Mouse (Mus musculus): ENCODE results near the gene Cyth1. TPM values are rescaled to one million over a fixed set of nuclear protein-coding genes. Genes with fewer than 3 reads are reported as not detected.
A peak's percentile ranks its signal among the peaks of the same experiment; 100 is the strongest.

The Cyth1 gene
- polyA plus RNA-seq, 1 experiment from 2014 or later, result 19.5 TPM

DNA sequence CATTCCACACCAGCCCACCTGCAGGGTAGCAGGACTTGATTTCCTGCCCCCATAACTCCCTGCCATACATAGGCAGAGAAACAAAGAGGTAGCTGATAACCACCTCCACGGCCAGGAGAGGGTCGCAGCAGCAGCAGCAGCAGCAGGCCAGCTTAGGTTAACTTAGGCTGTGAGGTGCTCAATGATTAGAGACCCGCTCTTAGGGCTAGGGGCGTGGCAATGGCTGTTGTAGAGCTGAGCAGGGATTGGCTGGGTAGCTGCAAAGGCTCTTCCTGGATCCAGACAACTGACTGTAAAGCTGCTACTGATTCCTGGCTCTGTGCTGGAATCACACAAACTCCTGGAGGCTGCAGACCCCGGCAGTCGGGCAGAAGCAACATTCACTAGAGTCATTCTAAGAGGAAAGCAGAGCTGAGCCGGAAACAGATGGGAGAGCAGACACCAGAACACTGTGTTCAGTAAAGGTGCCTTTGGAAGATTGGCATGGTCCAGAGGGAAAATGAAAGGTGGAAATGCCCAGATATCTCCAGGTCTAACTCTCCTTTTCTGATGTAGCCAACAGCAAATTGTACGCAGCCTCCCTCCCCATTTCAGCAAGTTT is 39.6 kb downstream of the Cyth1 start:
- 0 out of 2 replicates have a peak overlapping the region, but pooled peaks have one; percentile 3 for H3K4me2 ChIP-seq (replicated peaks)

DNA sequence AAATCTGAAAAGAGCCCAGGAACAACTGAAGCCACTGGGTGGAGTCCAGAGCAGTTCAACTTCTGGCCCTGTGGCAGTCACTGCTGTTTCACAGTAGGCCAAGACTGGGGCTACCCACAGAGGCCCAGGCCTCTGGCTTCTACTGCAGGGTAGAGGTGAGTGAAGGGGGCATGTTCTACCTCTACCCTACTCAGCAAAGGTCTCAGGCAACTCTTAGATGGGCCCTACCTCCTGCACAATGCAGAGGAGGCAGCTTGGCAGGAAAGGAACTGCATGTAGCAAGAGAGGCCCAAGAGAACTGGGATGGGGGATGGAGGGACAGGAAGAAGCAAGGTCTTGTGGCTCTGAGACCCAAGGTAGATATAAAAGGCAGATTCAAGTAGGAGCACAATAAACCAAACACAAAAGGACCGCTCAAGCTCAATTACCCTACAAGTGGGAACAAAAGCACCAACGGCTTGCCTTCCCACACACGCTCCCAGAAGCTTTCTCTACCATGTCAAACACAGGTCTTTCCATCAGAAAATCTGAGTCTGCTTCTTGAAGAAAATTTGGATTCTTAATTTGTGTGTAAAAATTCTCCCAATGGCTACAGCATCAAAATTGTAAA is 40.9 kb downstream of the Cyth1 start:
- no peak overlapping the region for H3K9ac ChIP-seq
- H3K4me2 ChIP-seq (replicated peaks), result no peak overlapping the region
- no peak overlapping the region for H3K27ac ChIP-seq (replicated peaks)
- no peak for ATAC-seq (ENCODE audit: insufficient number of reproducible peaks, low FRiP score, low TSS enrichment, low read depth)
- H3K4me3 ChIP-seq (replicated peaks), result no peak overlapping the region
- H3K9me3 ChIP-seq (replicated peaks), result no peaks in the 10 kb centered on the region
- H3K27me3 ChIP-seq, result no peaks in the 10 kb centered on the region
- WGBS, result 96% methylated on average over 3 of the region's 3 CpGs
- peaks cover 68% of the 10 kb centered on the region for H3K4me1 ChIP-seq
- H3K36me3 ChIP-seq, result no peaks in the 10 kb centered on the region

More for the DNA sequence above, 39.6 kb downstream of the Cyth1 start:
- no peak overlapping the region for H3K4me3 ChIP-seq (replicated peaks)
- H3K9me3 ChIP-seq (replicated peaks), result no peaks in the 10 kb centered on the region
- peaks cover 62% of the 10 kb centered on the region for H3K4me1 ChIP-seq
- ATAC-seq (ENCODE audit: insufficient number of reproducible peaks, low FRiP score, low TSS enrichment, low read depth), result no peak
- no peaks in the 10 kb centered on the region for H3K27me3 ChIP-seq
- H3K27ac ChIP-seq (replicated peaks), result peak overlapping the region; percentile 60
- H3K36me3 ChIP-seq, result no peaks in the 10 kb centered on the region
- WGBS, result 20% methylated on average over 8 of the region's 8 CpGs
- no peak overlapping the region for H3K9ac ChIP-seq

DNA sequence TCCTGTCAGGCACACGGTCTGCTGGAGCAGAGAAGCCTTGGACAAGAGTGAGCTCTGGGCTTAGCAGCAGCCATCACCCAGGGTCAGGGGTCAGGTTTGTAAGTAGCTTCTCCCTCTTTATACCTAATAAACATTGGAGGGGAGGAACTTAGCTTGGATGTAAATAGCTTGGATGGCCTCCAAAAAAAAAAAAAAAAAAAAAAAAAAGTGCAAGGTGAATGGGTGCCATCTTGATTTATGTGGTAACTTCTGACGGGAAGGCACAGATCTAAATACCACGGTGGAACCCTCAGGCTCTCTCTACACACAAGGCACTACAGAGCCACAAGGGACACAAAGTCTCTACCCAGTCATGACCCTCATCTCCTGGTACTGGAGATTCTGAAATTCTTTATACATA is 42.1 kb downstream of the Cyth1 start:
- Histone ChIP-seq H3K27ac (replicated peaks) (no peak overlapping the region), H3K27me3 (no peaks in the 10 kb centered on the region), H3K4me3 (replicated peaks) (no peak overlapping the region), H3K4me1 (peaks cover 70% of the 10 kb centered on the region), H3K36me3 (no peaks in the 10 kb centered on the region), H3K9me3 (replicated peaks) (no peaks in the 10 kb centered on the region), H3K4me2 (replicated peaks) (no peak overlapping the region), H3K9ac (no peak overlapping the region)
- no peak for ATAC-seq (ENCODE audit: insufficient number of reproducible peaks, low FRiP score, low TSS enrichment, low read depth)
- WGBS, result 85% methylated on average over 3 of the region's 3 CpGs

DNA sequence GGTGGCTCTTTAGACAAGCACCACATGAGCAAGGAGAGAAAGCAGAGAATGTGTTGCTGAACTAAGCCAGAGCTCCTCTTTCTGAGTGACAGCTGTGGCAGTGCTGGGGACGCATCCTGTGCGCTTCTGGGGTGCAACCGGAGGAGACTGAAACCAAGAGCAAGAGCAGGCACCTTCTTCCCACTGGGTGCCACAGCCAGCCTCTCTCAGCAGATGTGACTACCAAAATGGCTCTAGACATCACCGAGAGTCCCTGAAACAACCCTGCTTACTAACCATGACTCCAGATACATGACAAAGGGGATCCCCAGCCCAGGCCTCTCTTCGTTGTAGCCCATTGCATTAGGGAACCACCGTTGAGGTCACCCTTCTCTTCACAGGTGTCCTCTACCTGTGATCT is 44.9 kb downstream of the Cyth1 start:
- no peak overlapping the region for H3K9ac ChIP-seq

DNA sequence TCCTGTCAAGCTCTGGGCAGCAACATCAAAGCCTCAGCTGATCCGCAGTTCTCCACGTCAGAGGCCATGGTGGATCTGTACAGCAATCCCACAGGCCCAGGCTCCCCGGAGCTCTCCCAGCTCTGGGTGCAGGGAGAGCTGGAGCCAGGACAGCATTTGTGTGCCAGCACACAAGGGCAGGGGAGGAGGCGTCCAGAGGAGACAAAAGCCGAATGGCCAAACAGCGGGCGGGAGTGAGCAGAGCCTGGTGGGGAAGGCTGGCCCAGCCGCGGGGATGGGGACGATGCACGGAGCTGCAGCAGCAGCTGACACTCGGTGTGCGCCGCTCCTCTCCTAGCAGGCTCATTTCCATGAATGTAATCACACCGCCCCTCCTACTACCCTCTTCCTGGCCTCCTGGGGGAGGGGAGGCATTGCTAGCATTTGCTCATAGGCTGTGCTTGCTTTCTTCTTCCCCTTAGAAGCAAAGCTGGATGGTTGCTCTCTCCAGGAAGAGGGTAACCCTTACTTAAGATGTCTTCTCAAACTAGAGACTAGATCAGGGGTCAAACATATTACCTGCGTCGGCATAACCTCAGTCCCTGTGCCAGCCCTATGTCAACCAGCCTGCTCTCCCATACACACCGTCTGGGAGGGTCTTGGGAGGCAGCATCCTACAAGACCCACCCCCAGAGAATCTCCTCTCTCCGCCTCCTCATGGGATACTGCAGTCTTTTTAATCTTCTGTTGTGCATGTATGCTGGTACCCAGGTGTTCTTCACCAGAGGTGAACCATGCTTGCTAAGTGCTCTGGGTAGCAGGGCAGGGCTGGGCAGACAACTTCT is 45.8 kb downstream of the Cyth1 start:
- peaks cover 68% of the 10 kb centered on the region for H3K4me1 ChIP-seq
- WGBS, result 6% methylated on average over 19 of the region's 19 CpGs
- peak overlapping the region; percentile 40 for H3K4me3 ChIP-seq (replicated peaks)
- H3K27ac ChIP-seq (replicated peaks), result peak overlapping the region; percentile 78
- H3K9me3 ChIP-seq (replicated peaks), result no peaks in the 10 kb centered on the region
- no peaks in the 10 kb centered on the region for H3K27me3 ChIP-seq
- peak overlapping the region; percentile 60 for H3K4me2 ChIP-seq (replicated peaks)
- peak; percentile 79 for ATAC-seq (ENCODE audit: insufficient number of reproducible peaks, low FRiP score, low TSS enrichment, low read depth)
- H3K9ac ChIP-seq, result peak overlapping the region; percentile 40; the same call in 1 of the 2 replicates
- H3K36me3 ChIP-seq, result no peaks in the 10 kb centered on the region

More for the DNA sequence above, 44.9 kb downstream of the Cyth1 start:
- WGBS, result 77% methylated on average over 6 of the region's 6 CpGs
- Histone ChIP-seq H3K4me3 (replicated peaks) (no peak overlapping the region), H3K27me3 (no peaks in the 10 kb centered on the region), H3K9me3 (replicated peaks) (no peaks in the 10 kb centered on the region), H3K4me2 (replicated peaks) (no peak overlapping the region), H3K4me1 (peaks cover 68% of the 10 kb centered on the region), H3K36me3 (no peaks in the 10 kb centered on the region), H3K27ac (replicated peaks) (peak overlapping the region; percentile 78; the same call in 1 of the 2 replicates)
- ATAC-seq (ENCODE audit: insufficient number of reproducible peaks, low FRiP score, low TSS enrichment, low read depth), result no peak

DNA sequence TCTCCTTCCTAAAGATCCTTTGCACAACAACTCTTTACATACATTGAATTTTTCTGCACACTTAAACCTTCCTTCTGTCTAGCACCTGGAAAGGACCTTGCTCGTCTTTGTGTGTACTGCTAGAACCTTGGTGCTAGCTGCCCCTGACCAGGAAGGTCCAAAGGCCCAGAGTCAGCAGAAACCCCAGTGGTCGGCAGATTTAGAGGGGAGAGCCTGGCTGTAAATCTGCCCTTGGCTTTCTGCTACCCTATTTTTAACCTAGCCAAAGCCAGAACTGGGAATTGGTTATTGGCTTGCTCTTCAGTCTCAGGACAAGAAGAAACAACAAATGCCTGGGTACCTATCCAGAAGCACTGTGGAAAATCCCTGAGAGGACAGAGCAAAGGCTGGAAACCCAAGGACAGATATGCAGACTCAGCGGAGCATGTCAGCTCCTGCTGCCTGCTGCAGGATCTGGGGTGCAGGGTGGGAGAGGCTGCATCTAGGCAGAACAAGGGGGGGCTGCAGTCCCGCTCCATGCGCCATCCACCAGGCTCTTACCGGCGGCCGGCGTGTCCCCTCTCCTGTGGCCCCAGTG is 46.5 kb downstream of the Cyth1 start:
- peak overlapping the region; percentile 40; the same call in 1 of the 2 replicates for H3K9ac ChIP-seq
- H3K4me1 ChIP-seq, result peaks cover 69% of the 10 kb centered on the region
- peak overlapping the region; percentile 78 for H3K27ac ChIP-seq (replicated peaks)
- peak overlapping the region; percentile 40 for H3K4me3 ChIP-seq (replicated peaks)
- 26% methylated on average over 9 of the region's 9 CpGs for WGBS
- no peaks in the 10 kb centered on the region for H3K27me3 ChIP-seq
- no peaks in the 10 kb centered on the region for H3K36me3 ChIP-seq
- peak overlapping the region; percentile 60 for H3K4me2 ChIP-seq (replicated peaks)
- no peak for ATAC-seq (ENCODE audit: insufficient number of reproducible peaks, low FRiP score, low TSS enrichment, low read depth)
- no peaks in the 10 kb centered on the region for H3K9me3 ChIP-seq (replicated peaks)

DNA sequence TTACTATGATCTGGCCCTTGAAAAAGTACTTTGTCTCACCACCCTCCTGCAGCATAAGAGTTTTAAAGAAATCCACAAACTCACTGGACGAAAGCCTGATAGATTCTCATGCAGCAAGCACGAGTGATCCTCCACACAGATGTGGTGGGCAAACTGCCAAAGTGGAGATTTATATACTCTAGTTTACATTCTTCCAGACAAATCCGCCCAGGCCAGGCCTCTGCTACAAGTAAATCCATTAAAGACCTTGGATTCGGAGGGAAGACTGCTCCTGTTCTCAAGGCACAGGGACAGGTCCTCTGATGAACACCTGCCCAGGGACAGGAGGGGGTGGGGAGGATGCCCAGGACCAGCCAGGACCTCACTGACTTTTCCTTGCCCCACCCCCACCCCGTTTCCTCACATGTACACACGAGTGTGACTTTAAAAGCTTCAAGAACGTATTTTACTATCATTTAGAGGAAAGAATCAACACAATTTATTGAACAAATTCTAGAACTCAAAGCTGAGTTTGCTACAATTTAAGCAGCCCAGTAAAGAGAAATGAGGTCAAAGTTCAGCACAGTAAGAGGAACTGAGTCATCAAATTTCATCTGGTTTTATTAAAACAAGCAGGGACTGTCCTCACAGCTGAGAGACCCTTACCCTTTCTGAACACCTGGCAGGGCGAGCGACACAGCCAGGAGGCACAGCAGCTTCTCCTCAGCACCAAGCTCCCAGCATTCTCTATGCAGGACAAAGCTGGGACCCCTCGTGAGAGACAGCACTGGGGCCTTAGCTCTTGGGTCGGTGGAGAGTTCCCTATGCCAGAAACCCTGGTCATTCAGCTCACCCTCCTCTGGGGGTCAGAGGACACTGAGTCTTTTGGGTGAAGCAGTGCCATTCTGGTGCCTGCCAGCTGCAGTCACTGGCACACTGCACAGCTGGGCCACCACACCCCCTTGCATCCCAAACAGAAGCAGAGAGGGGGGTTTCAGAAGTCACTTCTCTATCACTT is 47.3 kb downstream of the Cyth1 start:
- H3K36me3 ChIP-seq, result no peaks in the 10 kb centered on the region
- no peaks in the 10 kb centered on the region for H3K27me3 ChIP-seq
- 19% methylated on average over 11 of the region's 11 CpGs for WGBS
- no peak for ATAC-seq (ENCODE audit: insufficient number of reproducible peaks, low FRiP score, low TSS enrichment, low read depth)
- H3K9me3 ChIP-seq (replicated peaks), result no peaks in the 10 kb centered on the region
- peak overlapping the region; percentile 78 for H3K27ac ChIP-seq (replicated peaks)
- peak overlapping the region; percentile 40 for H3K4me3 ChIP-seq (replicated peaks)
- peak overlapping the region; percentile 60 for H3K4me2 ChIP-seq (replicated peaks)
- H3K4me1 ChIP-seq, result peaks cover 77% of the 10 kb centered on the region
- H3K9ac ChIP-seq, result no peak overlapping the region

DNA sequence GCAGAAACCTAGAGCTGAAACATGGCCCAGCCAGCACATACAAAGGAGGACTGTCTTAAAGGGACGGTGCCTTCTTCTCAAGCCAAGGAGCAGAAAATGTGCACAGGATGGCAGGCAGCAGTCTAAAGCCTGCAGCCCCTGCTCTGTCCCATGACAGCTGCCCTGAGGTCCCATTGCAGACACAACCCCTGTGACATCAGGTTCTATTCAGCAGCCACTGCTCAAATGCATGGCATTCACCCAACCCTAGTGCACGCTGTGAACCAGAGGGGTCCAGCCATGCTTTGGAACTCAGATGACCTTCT is 50.1 kb downstream of the Cyth1 start:
- Histone ChIP-seq H3K27ac (replicated peaks) (peak overlapping the region; percentile 56), H3K4me2 (replicated peaks) (peak overlapping the region; percentile 2; the same call in 1 of the 2 replicates), H3K27me3 (no peaks in the 10 kb centered on the region), H3K4me3 (replicated peaks) (no peak overlapping the region), H3K36me3 (no peaks in the 10 kb centered on the region), H3K9ac (no peak overlapping the region), H3K9me3 (replicated peaks) (no peaks in the 10 kb centered on the region), H3K4me1 (peaks cover 91% of the 10 kb centered on the region)
- 34% methylated on average over 2 of the region's 2 CpGs for WGBS
- no peak for ATAC-seq (ENCODE audit: insufficient number of reproducible peaks, low FRiP score, low TSS enrichment, low read depth)

DNA sequence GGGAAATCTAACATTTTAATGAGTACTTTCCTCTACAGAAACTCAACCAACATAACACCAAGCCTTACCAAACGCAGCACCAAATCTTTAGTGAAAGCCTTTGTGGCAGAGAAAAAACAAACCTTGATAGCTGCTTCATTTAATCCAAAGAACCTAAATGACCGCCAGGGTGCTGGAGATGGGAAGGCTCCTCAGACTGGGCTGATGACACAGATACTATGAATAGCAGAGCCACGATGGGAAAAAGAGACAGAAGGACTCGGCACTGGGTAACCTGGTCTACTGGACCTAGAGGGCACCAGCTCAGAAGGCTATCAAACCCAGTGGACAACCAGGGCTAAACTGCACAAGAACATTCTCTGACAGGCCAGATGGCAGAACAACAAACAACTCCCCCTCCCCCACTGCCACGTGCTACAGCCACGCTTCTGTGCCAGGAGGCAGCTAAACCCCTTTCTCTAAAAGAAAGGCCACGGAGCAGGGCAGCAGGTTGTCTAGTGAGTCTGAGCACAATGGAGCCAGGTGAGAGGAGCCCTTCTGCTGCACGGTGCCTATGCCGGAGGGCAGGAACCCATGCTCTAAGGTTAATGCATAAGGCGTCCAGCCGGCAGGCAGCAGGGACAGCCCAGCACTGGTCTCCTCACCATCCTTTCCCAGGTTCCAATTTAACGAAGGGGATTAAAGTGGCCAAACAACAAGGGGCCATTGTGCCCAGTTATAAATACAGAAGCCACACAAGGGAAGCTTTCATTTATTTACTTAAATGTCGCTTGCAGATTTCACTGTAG is 50.7 kb downstream of the Cyth1 start:
- Histone ChIP-seq H3K36me3 (no peaks in the 10 kb centered on the region), H3K27ac (replicated peaks) (peak overlapping the region; percentile 56), H3K9ac (no peak overlapping the region), H3K27me3 (no peaks in the 10 kb centered on the region), H3K4me3 (replicated peaks) (no peak overlapping the region), H3K4me2 (replicated peaks) (peak overlapping the region; percentile 2; the same call in 1 of the 2 replicates), H3K9me3 (replicated peaks) (no peaks in the 10 kb centered on the region), H3K4me1 (peaks cover 90% of the 10 kb centered on the region)
- 28% methylated on average over 13 of the region's 13 CpGs for WGBS
- no peak for ATAC-seq (ENCODE audit: insufficient number of reproducible peaks, low FRiP score, low TSS enrichment, low read depth)
